Mouse (Mus musculus): ENCODE results near the gene Gm20388.

- TF ChIP-seq CTCF (IDR thresholded peaks at IDR 0.05; ENCODE audit: low read depth, low read length) (no peak), POLR2A (IDR thresholded peaks at IDR 0.05; ENCODE audit: insufficient read depth, low read length) (no peak), EP300 (IDR thresholded peaks at IDR 0.05; ENCODE audit: insufficient read depth, low read depth, low read length) (no peak)
Observed at GRCm38 (mm10) chr8:122193521-122193920, 2282.9 kb downstream of the Gm20388 start.

Measured in ES-Bruce4 (cell line).